Mouse (Mus musculus) kidney, adult 2 months (tissue): Measurements from ENCODE around the gene Btrc.

ENCODE experiments used
- CTCF ChIP-seq: fragments of 200-500 bp; conservative IDR thresholded peaks from 2 replicates; pipeline ENCODE4 v1.5.1; 2011; ENCODE audit warnings: low read depth, mild to moderate bottlenecking, control low read depth, low read length, moderate library complexity, mixed read lengths; ENCODE audit not compliant: insufficient read depth, insufficient read length
- POLR2A ChIP-seq: fragments of 200-500 bp; IDR thresholded peaks from one replicate; pipeline ENCODE4 v1.6.1; 2011; ENCODE audit warnings: low read depth, low read length, control low read depth

DNA sequence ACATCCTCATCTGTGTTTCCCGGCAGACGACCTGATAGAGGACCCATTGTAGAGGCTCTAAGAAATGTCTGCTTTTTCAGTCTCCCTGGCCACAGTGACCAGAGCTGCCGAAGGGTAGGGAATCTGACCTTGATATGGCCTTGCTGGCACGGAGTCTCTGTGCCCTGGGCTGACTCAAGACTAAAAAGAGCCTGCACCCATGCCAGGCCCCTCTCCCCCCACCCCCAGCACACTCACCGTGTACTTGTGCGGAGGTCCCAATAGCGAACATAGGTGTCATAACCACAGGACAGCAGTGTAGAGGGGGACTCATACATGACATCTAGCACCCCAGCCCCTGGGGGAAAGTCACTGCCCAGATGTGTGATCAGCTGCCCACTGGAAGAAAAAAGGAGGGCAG lies 215.9 kb downstream of the Btrc start:
- TF ChIP-seq POLR2A (no peak), CTCF (no peak)
